Mouse (Mus musculus) myocyte (in vitro differentiated cells): Measurements from ENCODE around the gene Gm9903.

Experiments used
- E2F4 ChIP-seq: IDR thresholded peaks from one replicate; pipeline ENCODE4 v1.6.1; 2011; ENCODE audit warnings: mild to moderate bottlenecking, control low read depth, moderate library complexity; ENCODE audit not compliant: insufficient read depth
- MAX ChIP-seq: IDR thresholded peaks from one replicate; pipeline ENCODE4 v1.6.1; 2011; ENCODE audit warnings: low read depth, mild to moderate bottlenecking, control low read depth
- MYOD1 ChIP-seq, 3 experiments: IDR thresholded peaks; one replicate each; pipeline ENCODE4 v1.6.1; 2011; ENCODE audit warnings: control low read depth in 2 of 3, low read depth in 2 of 3, mild to moderate bottlenecking in 2 of 3, moderate library complexity in 1 of 3; ENCODE audit not compliant: insufficient read length in 2 of 3, control insufficient read depth in 1 of 3
- POLR2A ChIP-seq: IDR thresholded peaks from one replicate; pipeline ENCODE4 v1.6.1; 2011; ENCODE audit warnings: low read depth, mild to moderate bottlenecking, control low read depth, moderate library complexity; ENCODE audit not compliant: insufficient read length
- POLR2AphosphoS2 ChIP-seq: IDR thresholded peaks from one replicate; pipeline ENCODE4 v1.6.1; 2011; ENCODE audit warnings: low read depth, control low read depth; ENCODE audit not compliant: insufficient read length
- REST ChIP-seq: IDR thresholded peaks from one replicate; pipeline ENCODE4 v1.6.1; 2011; ENCODE audit warnings: mild to moderate bottlenecking, control low read depth, moderate library complexity; ENCODE audit not compliant: insufficient read depth, insufficient read length
- SRF ChIP-seq: IDR thresholded peaks from one replicate; pipeline ENCODE4 v1.6.1; 2011; ENCODE audit warnings: low read depth; ENCODE audit not compliant: control insufficient read depth, insufficient read length
- TCF12 ChIP-seq: IDR thresholded peaks from one replicate; pipeline ENCODE4 v1.6.1; 2011; ENCODE audit warnings: mild to moderate bottlenecking, control low read depth; ENCODE audit not compliant: poor library complexity, insufficient read depth, severe bottlenecking
- TCF3 ChIP-seq: IDR thresholded peaks from one replicate; pipeline ENCODE4 v1.6.1; 2011; ENCODE audit warnings: low read depth, control low read depth; ENCODE audit not compliant: insufficient read length
- USF1 ChIP-seq: IDR thresholded peaks from one replicate; pipeline ENCODE4 v1.6.1; 2011; ENCODE audit warnings: low read depth, mild to moderate bottlenecking, control low read depth, moderate library complexity

GRCm38 (mm10) chr5:33681044-33681443, 51.3 kb downstream of the Gm9903 start:
- TF ChIP-seq POLR2AphosphoS2 (no peak), USF1 (no peak), E2F4 (no peak), MAX (no peak), TCF12 (no peak), POLR2A (no peak), REST (no peak), MYOD1 (IDR thresholded peaks at IDR 0.05; ENCODE audit: control insufficient read depth in 1 of 3, insufficient read length in 2 of 3, low read depth in 2 of 3) (no peak), SRF (no peak), TCF3 (no peak)
